Mouse (Mus musculus) cerebellum, postnatal 10 days (tissue): ENCODE measurements at regions not wholly inside any gene's neighbourhood (a gene's known extent, or its start where the extent isn't known, plus 50 kb on each side); places are given as distances from the start of the nearest gene placed in this dataset.

Source experiments
- DNase-seq, 2 experiments: peaks; one replicate each; pipeline ENCODE4 v3.0.0; 2021; ENCODE audit warnings: mixed read lengths in 2 of 2

DNA sequence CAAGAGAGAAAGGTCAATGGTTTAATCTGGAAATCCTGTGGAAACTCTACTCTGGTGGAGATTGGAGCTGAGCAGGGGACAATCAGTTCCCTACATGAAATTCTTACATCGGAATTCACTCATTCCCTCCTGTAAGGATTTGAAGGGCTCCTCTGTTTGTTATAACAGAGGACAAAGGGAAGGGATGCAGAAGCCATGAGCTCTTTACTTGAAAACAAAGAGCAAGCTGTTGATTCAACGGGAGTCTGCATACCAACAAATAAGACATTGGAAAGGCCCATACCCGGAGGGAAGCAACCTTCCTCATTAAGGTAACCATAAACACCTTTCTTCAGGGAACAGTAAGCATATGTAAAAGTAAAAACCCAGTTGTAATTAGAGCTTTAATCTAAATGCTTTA, 359.3 kb downstream of the Cenpc1 start:
- DNase-seq = no peak

DNA sequence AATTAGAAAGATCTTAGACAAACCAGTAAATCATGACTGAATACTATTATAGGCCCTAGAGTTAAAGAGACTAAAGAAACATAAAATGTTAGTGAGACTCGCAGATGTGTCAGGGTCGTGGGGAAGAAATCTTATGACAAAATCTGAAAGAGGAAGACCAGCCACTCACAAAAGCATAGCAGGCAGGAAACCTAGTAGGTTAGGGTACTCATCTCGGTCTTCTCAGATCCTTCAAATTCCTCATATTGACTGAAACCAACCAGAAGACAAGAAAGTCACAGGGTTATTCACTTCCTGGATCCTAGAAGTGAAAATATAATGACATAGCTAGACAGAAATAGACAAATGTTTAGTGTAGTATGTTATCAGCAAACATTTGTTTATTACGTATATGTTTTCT, 387.5 kb downstream of the Cenpc1 start:
- no peak for DNase-seq

DNA sequence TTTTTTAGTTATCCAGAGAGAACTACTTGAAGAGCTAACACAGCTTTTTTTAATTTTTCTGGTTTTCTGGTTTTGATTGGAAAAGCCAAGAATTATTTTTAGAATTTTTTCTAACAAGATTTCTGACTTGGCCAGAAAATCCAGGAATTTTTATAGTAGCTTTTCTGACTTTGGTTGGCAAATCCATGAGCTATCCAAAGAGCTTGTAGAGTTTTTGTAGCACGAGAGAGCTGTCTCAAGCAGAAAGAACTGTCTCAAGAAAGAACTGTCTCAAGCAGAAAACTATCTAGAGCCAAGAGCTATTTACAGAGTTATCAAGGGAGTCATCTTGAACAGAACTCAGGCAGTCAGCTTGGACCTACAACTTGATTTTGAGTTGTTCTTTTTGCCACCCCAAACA, 394.3 kb downstream of the Cenpc1 start:
- DNase-seq = no peak

DNA sequence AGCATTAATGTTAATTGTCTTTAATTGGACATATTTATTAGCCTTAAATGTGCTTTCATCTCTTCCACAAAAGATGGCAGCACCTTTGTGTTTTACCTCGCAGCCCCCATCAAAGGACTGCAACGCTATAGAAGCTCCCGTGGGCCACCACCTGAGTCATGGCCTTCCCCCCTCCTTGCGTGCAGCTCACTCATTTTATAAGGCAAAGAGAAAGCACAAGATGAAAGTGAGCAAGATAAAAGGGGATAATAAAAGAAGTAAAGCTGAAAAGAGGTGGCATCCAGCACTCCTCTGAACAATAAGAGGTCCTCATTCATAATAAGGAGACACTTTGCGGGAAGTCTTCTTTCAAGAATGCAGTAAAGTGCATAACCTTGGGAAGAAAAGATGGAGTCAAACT, 403.9 kb downstream of the Cenpc1 start:
- no peak for DNase-seq

DNA sequence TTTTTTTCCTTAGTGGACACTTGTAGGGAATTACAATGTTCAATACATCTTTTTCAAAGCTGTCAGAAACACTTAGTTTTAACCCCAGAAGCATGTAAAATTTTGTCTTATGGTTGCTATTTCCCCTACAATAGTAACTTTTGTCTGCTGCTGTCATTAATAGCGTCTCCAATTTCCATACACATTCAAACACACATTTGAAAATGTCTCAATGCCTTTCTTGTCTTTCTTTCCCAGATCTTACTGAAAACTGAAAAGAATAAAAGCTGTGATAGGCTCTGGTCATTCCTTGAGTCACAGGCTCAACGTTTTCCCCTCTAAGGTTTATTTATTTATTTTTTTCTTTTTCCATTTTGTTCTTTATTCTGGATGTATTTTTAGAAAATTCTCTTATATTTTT, 444.3 kb downstream of the Cenpc1 start:
- DNase-seq = no peak

DNA sequence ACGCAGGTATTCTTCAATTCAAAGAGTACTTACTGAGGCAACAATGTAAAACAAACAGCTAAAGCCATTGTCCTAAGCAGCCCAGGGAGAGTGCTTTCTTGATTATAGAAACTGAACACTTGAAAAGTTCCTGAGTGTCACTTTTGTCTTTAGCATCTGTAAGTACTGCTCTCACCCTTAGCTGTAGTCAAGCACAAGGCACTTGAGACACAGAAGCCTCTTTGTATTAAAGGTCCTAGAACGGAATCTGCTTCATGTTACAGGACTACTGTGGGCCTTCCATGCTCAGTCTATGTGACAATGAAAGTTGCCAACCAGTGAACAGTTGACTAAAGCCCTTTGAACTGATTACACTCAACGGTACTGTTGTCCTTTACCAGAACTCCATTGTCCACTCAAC, 450.6 kb downstream of the Cenpc1 start:
- DNase-seq = no peak

DNA sequence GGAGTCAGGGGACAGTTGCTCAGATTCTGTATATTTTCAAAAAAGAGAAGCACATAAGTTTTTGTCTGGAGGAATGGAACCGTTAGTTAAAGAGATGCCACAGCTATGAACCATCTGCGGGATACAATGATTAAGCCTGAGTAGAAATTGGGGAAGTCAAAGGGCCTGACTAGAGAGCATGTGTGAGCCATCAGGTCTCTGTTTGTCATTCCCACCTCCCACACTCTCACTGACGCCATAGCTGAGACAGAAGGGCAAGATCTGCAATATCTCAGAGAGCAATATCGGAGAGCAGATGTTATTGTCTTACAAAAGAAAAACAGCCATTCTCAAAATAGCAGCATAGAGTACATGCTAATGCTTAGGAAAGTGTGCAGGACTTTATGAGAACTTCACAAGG, 452.8 kb downstream of the Cenpc1 start:
- DNase-seq = no peak

DNA sequence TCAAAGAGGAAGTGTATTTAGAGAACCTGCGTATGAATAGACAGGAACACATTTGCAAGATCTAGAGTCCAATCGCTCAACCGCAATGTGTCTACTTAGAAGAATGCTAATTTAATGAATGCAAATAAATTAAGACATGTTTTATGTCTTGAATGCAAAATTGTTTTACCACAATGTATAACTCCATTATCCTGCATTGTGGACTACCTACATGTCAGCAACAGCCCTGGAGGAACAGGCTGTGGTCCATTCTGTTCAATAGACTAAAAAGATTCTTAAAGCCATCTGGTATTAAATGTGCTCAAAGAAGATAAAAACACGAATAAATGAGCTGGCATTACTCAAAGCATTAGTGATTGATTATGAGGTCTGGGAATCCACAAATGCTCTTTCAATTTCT, 456.3 kb downstream of the Cenpc1 start:
- DNase-seq = no peak

DNA sequence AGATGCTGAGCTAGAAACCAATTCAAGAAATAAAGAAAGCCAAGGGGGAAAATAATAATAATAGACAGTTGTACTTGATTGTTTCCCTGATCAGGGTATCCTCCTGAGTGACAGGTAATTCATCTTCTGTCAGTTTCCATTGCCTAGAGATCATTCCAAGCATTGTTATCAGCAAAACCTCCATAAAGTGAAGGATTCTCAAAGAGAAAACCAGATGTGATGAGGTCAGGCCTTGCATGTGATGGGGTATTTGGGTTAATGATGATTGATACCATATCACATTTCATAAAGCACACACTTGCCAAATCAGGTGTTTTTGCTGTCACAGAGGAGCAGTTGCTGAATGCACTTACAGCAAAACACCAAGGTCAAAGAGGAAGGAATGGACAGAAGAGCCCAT, 467.2 kb downstream of the Cenpc1 start:
- DNase-seq = no peak

DNA sequence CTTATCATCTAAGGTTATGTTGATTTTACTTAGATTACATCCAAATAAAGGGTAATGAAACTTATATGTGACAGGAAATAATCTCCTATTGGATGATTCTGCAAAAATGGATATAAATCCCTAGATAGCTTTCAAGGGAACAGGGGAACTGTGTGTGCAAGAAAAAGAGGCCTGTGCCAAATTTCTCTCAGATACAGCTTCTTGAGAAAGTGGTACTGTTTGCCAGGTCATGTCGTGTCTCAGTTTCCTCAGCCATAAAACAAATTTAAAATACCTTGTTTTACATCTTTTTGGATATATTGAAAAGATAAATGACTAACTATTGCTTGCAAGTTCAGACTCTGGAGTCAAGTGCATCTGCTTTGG, 470.3 kb downstream of the Cenpc1 start:
- no peak for DNase-seq

DNA sequence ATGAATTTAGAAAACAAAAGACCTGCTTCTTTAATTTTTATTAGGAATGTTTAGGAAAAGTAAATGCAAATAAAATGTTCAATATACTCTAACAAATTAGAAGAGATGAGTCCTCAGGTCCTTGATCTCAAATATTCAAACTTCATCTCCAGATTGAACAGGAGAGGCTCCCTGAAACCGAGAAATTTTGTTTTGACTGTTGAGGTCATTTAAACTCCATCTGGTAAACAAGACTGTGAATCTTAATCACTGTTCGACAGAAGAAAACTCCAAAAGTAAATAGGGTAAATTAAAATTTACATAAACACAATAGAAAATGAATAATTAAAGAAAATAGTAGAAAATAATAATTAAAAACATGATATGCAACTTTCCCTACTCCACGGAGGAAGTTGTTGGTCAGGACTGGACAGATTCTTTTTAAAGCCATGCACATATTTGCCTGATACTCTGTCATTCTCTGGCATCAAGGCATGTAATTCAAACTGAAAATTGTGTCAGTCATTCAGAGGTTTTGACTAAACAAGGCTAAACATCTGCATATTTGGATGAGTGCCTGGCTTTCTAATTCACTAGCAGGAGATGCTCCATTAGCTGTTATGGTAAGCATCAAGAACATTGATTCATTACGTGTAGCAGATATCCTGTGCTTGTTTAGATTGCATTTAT, 470.8 kb downstream of the Cenpc1 start:
- no peak for DNase-seq

DNA sequence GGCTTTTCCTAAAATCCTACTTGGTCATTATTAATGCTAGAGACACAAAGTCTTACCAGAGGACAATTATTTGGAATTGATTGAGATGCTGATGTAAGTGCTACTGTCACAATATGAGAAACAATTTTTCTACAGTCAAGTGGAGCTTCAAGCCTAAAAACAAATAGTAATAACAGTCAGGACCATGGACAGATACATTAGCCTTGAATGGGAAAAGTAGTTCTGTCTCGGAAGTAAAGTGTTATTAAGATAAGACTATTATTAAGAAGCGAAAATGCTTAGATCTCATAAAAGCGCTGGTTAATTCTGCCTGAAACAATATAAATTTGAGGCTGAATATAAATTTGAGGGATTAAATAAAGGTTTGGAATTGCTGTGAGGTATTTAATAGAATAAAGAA, 473.1 kb downstream of the Cenpc1 start:
- no peak for DNase-seq

DNA sequence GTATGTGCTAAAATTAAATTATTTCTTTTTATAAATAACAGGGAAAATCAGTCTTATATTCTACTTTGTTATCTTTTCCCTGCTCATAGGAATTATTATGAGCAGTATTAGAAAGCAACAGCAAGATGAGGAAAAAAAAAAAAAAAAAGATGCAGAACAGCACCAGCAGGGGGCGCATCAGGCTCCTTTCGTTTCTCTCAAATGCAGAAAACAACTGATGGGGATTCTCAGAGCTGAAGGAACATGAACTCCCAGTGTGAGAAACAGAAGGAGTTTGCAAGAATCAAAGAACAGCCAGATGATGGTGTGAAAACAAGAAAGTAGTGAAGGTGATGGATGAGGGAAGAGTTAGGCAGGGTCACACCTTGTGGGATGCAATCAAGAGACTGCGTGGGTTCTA, 478.7 kb downstream of the Cenpc1 start:
- peak; percentile 77 to 80 for DNase-seq

DNA sequence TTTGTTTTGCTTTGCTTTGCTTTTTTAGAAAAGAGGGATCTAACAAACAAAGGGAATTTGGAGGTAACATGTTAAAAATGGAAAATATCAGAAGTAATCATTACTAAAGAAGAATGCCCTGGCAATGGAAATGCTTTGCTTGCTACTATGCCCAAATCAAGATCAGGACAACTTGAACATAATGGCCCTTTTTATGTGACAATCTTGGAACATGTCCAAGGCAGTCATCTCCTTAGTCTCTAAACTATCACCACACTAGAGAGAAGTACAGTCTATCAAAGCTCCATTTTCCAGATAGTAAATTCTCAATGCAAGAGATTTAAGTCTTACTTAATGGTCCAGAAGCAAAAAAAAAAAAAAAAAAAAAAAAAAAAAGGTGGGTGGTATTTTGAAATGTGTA, 492.9 kb downstream of the Cenpc1 start:
- DNase-seq = peak; percentile 3 to 32

DNA sequence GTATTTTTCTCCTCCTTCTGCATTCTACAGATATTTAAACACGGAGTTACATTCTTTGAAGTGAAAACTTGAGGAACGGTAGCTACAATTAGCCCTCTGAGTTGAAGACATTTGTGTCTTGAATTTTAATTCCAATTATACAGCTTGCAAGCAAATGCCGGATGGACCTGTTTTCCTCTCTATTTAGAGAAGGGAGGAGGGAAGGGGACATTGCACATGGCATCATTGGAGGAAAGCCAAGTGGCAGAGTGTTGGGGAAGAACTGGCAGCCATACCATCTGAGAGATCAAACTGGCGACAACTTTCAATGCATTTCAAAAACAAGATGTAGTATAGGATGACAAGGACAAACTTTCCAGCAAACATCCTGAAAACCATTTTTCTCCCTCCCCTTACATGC, 493.4 kb downstream of the Cenpc1 start:
- DNase-seq = peak; percentile 91 to 92

DNA sequence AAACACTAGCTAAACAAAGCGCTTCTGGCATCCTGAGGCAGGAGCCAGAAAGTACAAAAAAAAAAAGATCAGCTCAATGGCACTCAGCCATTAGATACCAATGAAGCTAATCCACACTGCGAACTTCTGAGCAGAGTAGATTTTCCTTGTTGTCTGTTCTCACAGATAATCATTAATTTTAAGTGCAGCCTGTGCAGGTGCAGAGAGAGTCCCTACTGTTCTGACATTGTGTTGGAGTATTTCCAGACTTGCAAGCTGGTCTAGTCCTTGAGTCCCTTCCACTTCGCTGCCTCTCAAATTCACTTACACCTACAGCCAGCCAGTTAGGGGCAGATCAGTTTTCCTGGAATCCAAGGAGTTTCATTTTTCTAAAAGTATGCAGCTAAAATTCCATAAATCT, 494.0 kb downstream of the Cenpc1 start:
- peak; percentile 88 for DNase-seq

DNA sequence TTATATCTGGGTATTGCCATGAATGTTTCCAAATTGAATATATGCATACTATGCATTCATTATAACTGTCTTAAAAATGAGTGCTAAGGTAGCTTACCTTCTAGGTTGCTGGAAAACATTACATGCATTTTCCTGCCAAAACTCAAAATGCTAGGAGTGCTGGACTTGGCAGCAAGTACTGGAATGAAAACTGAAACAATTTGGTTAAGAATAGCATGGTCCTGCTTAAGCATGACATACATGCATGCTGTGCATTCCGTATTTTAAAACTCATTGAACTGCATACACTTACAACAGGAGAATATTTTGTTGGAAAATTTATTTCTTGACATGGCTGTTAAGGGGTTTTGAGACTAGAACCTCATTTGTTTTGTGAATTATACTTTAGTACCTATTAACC, 529.1 kb downstream of the Cenpc1 start:
- DNase-seq = peak; percentile 7 to 26

DNA sequence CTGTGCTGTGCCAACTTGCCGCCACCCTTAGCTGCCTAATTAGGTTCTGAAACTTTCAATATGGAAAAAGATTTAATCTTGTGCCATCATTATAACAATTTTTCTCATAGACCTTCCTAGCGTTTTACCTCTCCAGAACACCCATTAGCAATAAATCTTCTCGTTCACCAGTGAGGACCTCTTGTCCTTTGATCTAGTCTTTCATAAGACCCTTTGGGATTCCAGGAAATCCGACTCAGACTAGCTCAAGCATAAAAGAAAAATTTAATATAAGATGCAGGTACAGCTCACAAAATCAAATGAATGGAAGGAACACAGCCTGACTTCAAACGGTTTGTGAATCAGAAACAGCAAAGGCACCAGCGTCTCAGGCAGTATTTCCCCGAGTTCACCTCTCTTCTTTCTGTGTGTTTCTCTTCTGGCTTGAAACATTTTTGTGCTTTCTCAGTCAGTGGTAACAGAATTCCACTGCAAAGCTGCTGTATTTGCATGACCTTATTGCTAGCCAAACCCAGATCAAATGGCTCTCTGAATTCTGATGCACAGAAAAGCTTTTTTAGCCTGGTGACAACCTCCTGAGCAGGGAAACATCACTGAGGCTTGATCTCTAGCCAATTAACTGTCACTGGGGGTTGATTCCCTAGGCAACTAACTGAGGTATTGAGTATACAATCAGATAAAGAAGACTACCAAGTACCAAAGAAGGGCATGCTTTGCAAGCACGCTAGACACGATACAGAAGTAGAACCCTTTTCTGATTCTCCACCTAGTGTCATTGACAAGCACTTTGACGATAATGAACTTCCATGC, 539.8 kb downstream of the Cenpc1 start:
- no peak for DNase-seq

DNA sequence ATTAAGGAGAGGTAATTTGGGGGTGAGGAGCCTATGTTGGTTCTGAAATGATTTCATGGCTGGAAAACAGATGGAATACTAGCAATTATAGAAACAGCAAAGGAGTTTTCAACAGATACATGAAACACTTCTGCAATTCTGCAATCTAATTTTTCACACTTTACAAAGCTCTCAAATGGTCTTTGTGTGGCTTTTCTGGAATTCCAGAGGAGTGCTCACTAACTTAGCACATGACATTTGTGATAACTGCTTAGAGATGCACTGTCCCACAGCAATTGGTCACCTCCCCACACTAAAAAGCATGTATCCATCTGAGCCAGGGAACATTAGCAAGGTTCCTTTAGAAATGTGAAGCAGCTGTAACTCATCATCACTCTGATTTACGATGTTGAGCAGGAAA, 560.1 kb downstream of the Cenpc1 start:
- DNase-seq = no peak

DNA sequence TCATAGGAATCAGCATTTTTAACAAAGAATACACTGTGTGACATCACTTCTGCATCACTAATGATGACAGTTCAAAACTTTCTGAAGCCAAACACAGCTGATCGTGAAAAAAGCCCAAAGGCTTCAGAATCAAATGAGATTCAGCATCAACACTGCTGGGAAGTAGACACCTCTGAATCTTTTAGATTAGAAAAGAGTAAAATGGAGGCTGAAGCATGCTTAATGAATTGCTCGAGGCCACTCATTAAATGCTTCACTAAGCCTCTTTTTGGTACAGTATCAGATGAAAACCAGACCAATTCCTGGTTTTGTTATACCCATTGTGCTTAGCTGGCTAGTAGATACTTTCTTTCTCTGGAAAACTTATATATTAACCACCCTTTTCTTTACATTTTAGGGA, 568.1 kb downstream of the Cenpc1 start:
- no peak for DNase-seq

DNA sequence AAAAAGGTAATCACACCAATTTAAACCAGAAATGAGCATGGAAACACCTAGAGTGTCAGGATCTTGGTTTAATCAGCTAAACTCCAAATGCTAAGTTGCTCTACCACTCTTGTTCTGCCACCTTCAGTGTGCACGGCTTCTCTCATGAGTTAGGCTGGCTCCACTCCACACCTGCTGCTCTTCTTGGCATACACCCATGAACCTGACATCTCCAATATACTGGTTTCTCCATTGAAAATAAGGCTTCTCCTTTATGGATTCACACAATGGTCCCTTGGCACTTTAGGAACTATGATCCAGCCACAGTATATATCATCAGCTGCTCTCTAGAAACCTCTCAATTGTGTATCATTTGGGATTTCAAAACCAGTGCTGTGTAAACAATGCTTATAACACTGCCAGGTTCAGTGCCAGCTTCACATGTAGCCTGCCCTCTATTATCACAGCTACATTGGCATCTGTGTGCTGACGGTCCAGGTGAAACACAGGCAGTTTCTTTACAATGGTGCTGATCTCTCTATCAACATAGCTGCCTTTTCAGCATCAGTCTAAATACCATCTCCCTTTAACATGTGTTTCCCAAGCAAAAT, 579.6 kb downstream of the Cenpc1 start:
- DNase-seq = peak; percentile 90 to 91

DNA sequence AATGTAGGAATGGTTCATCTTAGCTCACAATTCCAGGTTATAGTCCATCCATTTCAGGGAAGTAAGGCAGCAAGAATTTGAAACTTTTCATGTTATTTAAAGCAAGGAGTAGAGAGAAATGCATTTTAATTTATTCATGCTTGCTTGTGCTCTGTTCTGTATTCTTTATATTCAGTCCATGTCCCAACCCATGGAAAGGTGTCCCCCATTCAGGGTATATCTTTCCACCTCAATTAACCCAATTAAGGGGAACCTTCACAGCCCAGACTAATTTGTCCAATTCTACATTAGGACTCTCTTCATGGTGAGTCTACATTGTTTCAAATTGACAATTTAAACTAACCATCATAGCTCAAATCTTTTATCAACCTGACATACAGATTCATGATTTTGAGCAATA, 580.2 kb downstream of the Cenpc1 start:
- no peak for DNase-seq

DNA sequence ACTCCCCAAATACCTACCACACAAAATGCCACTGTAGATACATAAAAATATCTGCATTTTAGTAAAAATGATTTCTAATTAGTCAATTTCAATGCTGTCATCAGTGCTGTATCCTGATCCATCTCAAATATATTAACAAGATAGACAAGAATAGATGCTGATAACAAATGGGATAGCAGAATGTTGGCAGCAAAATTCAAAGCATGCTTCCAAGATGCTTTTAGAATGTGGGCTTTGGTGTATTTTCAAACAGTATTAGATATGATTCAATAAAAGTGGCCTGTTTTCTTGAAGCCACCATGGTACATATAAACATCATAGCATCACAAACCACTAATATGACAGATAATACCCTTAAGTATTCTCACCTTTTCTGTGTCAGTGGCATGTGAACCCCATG, 597.6 kb downstream of the Cenpc1 start:
- DNase-seq = no peak

DNA sequence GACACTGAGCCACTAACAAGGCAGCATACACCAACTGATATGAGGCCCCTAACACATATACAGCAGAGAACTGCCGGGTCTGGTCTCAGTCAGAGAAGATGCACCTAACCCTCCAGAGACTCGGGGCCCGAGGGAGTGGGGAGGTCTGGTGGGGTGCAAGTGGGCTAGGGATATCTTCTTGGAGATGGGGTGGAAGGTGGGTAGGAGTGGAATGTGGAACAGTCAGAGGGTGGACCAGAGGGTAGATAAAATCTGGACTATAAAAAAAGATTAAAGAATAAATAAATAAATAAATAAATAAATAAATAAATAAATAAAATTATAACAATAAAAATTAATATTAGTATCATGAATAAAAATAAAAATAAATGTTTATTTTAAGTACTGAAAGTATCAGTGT, 598.2 kb downstream of the Cenpc1 start:
- peak in 1 of 2 experiments; percentile 5 for DNase-seq
